Mouse (Mus musculus) brain, embryonic 14.5 days (tissue): Measurements from ENCODE around the gene Kif26b.

Experiments used
- CTCF ChIP-seq: fragments of 200-500 bp; IDR thresholded peaks from 2 replicates; pipeline ENCODE4 v1.5.1; 2012; ENCODE audit warnings: inconsistent platforms, mild to moderate bottlenecking, moderate library complexity, borderline replicate concordance; ENCODE audit not compliant: insufficient read depth, insufficient read length; ENCODE audit errors: extremely low read depth
- POLR2A ChIP-seq: fragments of 200-500 bp; IDR thresholded peaks from 2 replicates; pipeline ENCODE4 v1.6.1; 2012; ENCODE audit warnings: mild to moderate bottlenecking, inconsistent platforms, borderline replicate concordance; ENCODE audit not compliant: poor library complexity, insufficient read depth, insufficient read length, severe bottlenecking; ENCODE audit errors: extremely low read depth

GRCm38 (mm10) chr1:178700102-178700501 is 171.2 kb downstream of the Kif26b start:
- TF ChIP-seq CTCF (no peak), POLR2A (no peak)
